Mouse (Mus musculus): ENCODE measurements around the gene Itpr3.

Gene Itpr3

GRCm38 (mm10) chr17:27119540-27119895, 62.4 kb downstream of the Itpr3 start:
- DNase-seq (ENCODE audit: low read depth, low spot score) = no peak

GRCm38 (mm10) chr17:27119954-27120353, 62.9 kb downstream of the Itpr3 start:
- no peak for DNase-seq (ENCODE audit: low read depth, low spot score)

- DNase-seq (ENCODE audit: low read depth, low spot score) = peak; percentile 46
Observed at GRCm38 (mm10) chr17:27120561-27121024, 63.5 kb downstream of the Itpr3 start.

GRCm38 (mm10) chr17:27121266-27121665, 64.2 kb downstream of the Itpr3 start:
- no peak for DNase-seq (ENCODE audit: low read depth, low spot score)

GRCm38 (mm10) chr17:27121781-27122180, 64.7 kb downstream of the Itpr3 start:
- DNase-seq (ENCODE audit: low read depth, low spot score) = no peak

GRCm38 (mm10) chr17:27122701-27123100, 65.6 kb downstream of the Itpr3 start:
- DNase-seq (ENCODE audit: low read depth, low spot score) = no peak

- DNase-seq (ENCODE audit: low read depth, low spot score) = no peak
Observed at GRCm38 (mm10) chr17:27123103-27123502, 66.0 kb downstream of the Itpr3 start.

- DNase-seq (ENCODE audit: low read depth, low spot score) = no peak
Observed at GRCm38 (mm10) chr17:27123813-27124375, 66.8 kb downstream of the Itpr3 start.

- DNase-seq (ENCODE audit: low read depth, low spot score) = peak; percentile 43
Observed at GRCm38 (mm10) chr17:27125185-27125584, 68.1 kb downstream of the Itpr3 start.

GRCm38 (mm10) chr17:27125669-27126202, 68.6 kb downstream of the Itpr3 start:
- DNase-seq (ENCODE audit: low read depth, low spot score) = no peak

GRCm38 (mm10) chr17:27126974-27127373, 69.9 kb downstream of the Itpr3 start:
- no peak for DNase-seq (ENCODE audit: low read depth, low spot score)

GRCm38 (mm10) chr17:27128189-27128588, 71.1 kb downstream of the Itpr3 start:
- DNase-seq (ENCODE audit: low read depth, low spot score) = no peak

GRCm38 (mm10) chr17:27129291-27129690, 72.2 kb downstream of the Itpr3 start:
- no peak for DNase-seq (ENCODE audit: low read depth, low spot score)

GRCm38 (mm10) chr17:27129819-27130218, 72.7 kb downstream of the Itpr3 start:
- no peak for DNase-seq (ENCODE audit: low read depth, low spot score)

GRCm38 (mm10) chr17:27130246-27130645, 73.1 kb downstream of the Itpr3 start:
- no peak for DNase-seq (ENCODE audit: low read depth, low spot score)

GRCm38 (mm10) chr17:27131240-27131665, 74.1 kb downstream of the Itpr3 start:
- DNase-seq (ENCODE audit: low read depth, low spot score) = no peak

- DNase-seq (ENCODE audit: low read depth, low spot score) = no peak
Observed at GRCm38 (mm10) chr17:27132238-27132637, 75.1 kb downstream of the Itpr3 start.

- peak; percentile 95 for DNase-seq (ENCODE audit: low read depth, low spot score)
Observed at GRCm38 (mm10) chr17:27133551-27134141, 76.5 kb downstream of the Itpr3 start, which contains the start of gene Uqcc2. Gene Uqcc2, minus strand, starts transcription at chr17:27133916.

GRCm38 (mm10) chr17:27134187-27134586, 77.1 kb downstream of the Itpr3 start:
- DNase-seq (ENCODE audit: low read depth, low spot score) = no peak

GRCm38 (mm10) chr17:27134715-27135114, 77.6 kb downstream of the Itpr3 start:
- no peak for DNase-seq (ENCODE audit: low read depth, low spot score)

GRCm38 (mm10) chr17:27138396-27138795, 81.3 kb downstream of the Itpr3 start:
- no peak for DNase-seq (ENCODE audit: low read depth, low spot score)

- DNase-seq (ENCODE audit: low read depth, low spot score) = no peak
Observed at GRCm38 (mm10) chr17:27139304-27139703, 82.2 kb downstream of the Itpr3 start.

GRCm38 (mm10) chr17:27140262-27140661, 83.2 kb downstream of the Itpr3 start:
- DNase-seq (ENCODE audit: low read depth, low spot score) = no peak

All from embryo, embryonic 11.5 days (tissue).